Mouse (Mus musculus): Measurements from ENCODE around the gene Mrpl50.
"Not testable (repeated sequence)": the region's sequence is repeated elsewhere in the genome, so short reads cannot be mapped to it uniquely, and the experiment has no call there.

Gene Mrpl50

GRCm38 (mm10) chr4:49509183-49509582 lies 11.7 kb downstream of the Mrpl50 start:
- DNase-seq (ENCODE audit: low spot score in 2 of 2): no peak

- no peak for DNase-seq (ENCODE audit: low spot score in 2 of 2)
These were observed 14.5 kb downstream of the Mrpl50 start, which contains the start of gene Baat for GRCm38 (mm10) chr4:49506386-49506785. Gene Baat, minus strand, starts transcription at chr4:49506557.

GRCm38 (mm10) chr4:49503563-49503962 lies 17.3 kb downstream of the Mrpl50 start:
- no peak for DNase-seq (ENCODE audit: low spot score in 2 of 2)

GRCm38 (mm10) chr4:49485934-49486650 lies 34.8 kb downstream of the Mrpl50 start:
- DNase-seq (ENCODE audit: low spot score in 2 of 2): not testable (repeated sequence)

GRCm38 (mm10) chr4:49485442-49485841 lies 35.5 kb downstream of the Mrpl50 start:
- no peak for DNase-seq (ENCODE audit: low spot score in 2 of 2)

- no peak for DNase-seq (ENCODE audit: low spot score in 2 of 2)
These were observed 40.0 kb downstream of the Mrpl50 start for GRCm38 (mm10) chr4:49480896-49481295.

- DNase-seq (ENCODE audit: low spot score in 2 of 2): no peak
These were observed 40.7 kb downstream of the Mrpl50 start for GRCm38 (mm10) chr4:49480104-49480760.

GRCm38 (mm10) chr4:49479035-49479434 lies 41.9 kb downstream of the Mrpl50 start:
- DNase-seq (ENCODE audit: low spot score in 2 of 2): not testable (repeated sequence)

- DNase-seq (ENCODE audit: low spot score in 2 of 2): no peak
These were observed 42.6 kb downstream of the Mrpl50 start for GRCm38 (mm10) chr4:49478118-49478877.

GRCm38 (mm10) chr4:49474583-49474982 lies 46.3 kb downstream of the Mrpl50 start:
- DNase-seq (ENCODE audit: low spot score in 2 of 2): no peak

GRCm38 (mm10) chr4:49473435-49474100 lies 47.3 kb downstream of the Mrpl50 start, which contains the start of gene Acnat1:
Gene Acnat1, minus strand, starts transcription at chr4:49473912.
- DNase-seq (ENCODE audit: low spot score in 2 of 2): no peak

- no peak for DNase-seq (ENCODE audit: low spot score in 2 of 2)
These were observed 51.3 kb downstream of the Mrpl50 start for GRCm38 (mm10) chr4:49469435-49470151.

- no peak for DNase-seq (ENCODE audit: low spot score in 2 of 2)
These were observed 53.5 kb downstream of the Mrpl50 start for GRCm38 (mm10) chr4:49467360-49467759.

Data from urinary bladder, postnatal 4 days (tissue).